Mouse (Mus musculus) lung, embryonic 14.5 days (tissue): ENCODE measurements around the gene Lrpprc. TPM values are rescaled to one million over a fixed set of nuclear protein-coding genes. Genes with fewer than 3 reads are reported as not detected.
A peak's percentile ranks its signal among the peaks of the same experiment; 100 is the strongest.

ENCODE experiments used
- ATAC-seq: fragments of 200-750 bp; cut with Nextera tagmentation; 2 replicates; pipeline ENCODE4 v1.8.0; 2017; ENCODE audit warnings: mild to moderate bottlenecking, moderate TSS enrichment, moderate library complexity; ENCODE audit not compliant: insufficient read depth
- DNase-seq: peaks from one replicate; pipeline ENCODE4 v3.0.0-alpha.2; 2015
- H3K27ac ChIP-seq: fragments of 300-500 bp; sonication (generic); 2 replicates; pipeline ENCODE4 v1.5.1; 2014; ENCODE audit warnings: low read depth, mild to moderate bottlenecking, moderate library complexity
- H3K27me3 ChIP-seq: fragments of 300-500 bp; sonication (generic); 2 replicates; pipeline ENCODE4 v1.6.1; 2014; ENCODE audit warnings: low read length, control low read depth; ENCODE audit not compliant: insufficient read depth
- H3K36me3 ChIP-seq: fragments of 300-500 bp; sonication (generic); 2 replicates; pipeline ENCODE4 v1.6.1; 2014; ENCODE audit warnings: control low read depth; ENCODE audit not compliant: insufficient read depth
- H3K4me1 ChIP-seq: fragments of 300-500 bp; sonication (generic); 2 replicates; pipeline ENCODE4 v1.6.1; 2014; ENCODE audit warnings: antibody characterized with exemption, control low read depth; ENCODE audit not compliant: insufficient read depth
- H3K4me2 ChIP-seq: fragments of 300-500 bp; sonication (generic); 2 replicates; pipeline ENCODE4 v1.6.1; 2014; ENCODE audit warnings: mild to moderate bottlenecking
- H3K4me3 ChIP-seq: fragments of 300-500 bp; sonication (generic); 2 replicates; pipeline ENCODE4 v1.5.1; 2014; ENCODE audit warnings: low read depth, low read length
- H3K9ac ChIP-seq: fragments of 300-500 bp; sonication (generic); 2 replicates; pipeline ENCODE4 v1.6.1; 2014
- H3K9me3 ChIP-seq: fragments of 300-500 bp; sonication (generic); 2 replicates; pipeline ENCODE4 v1.6.1; 2016; ENCODE audit warnings: low read depth, low read length, control low read depth
- CTCF ChIP-seq: IDR thresholded peaks from 2 replicates; pipeline ENCODE4 v1.5.1; 2016; ENCODE audit warnings: antibody characterized with exemption, low read depth
- WGBS: fragments of 180-500 bp; shearing (Covaris S2); extraction: QIAGEN DNeasy Blood & Tissue Kit; methylation state at CpG from one replicate; pipeline ENCODE4 v1.1.7; 2014; 5-methylcytosine and 5-hydroxymethylcytosine counted together
- polyA plus RNA-seq: library from polyadenylated mRNA; unstranded; fragments of >200 nt; fragmentation: Nextera tagmentation; extraction: Ambion mirVana; gene quantifications from 2 replicates; pipeline ENCODE4 v1.2.1, GENCODE M21; 2014

Gene Lrpprc
- polyA plus RNA-seq, 1 experiment from 2014 or later, result 48.6 TPM

DNA sequence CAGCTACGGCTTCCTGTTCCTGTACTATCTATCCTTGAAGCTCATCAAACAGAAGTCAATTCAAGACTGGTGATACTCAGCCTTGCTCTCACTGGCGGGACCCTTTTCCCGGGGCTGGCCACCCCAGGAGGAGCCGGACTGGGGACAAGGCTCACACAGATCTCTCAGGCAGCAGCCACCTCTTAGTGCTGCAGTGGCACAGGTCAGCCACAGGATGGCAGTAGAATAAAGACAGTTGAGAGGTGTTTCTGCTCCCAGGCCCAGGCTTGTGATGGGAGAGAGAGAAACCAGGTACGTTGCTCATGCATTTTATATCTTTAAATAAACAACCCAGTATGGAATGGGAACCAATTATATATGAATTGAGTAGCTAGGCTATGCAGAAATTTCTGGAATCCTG is 91.9 kb downstream of the Lrpprc start:
- Histone ChIP-seq H3K4me3 (no peak overlapping the region), H3K9ac (no peak overlapping the region), H3K36me3 (no peaks in the 10 kb centered on the region), H3K27me3 (no peaks in the 10 kb centered on the region), H3K9me3 (no peaks in the 10 kb centered on the region), H3K27ac (no peak overlapping the region), H3K4me1 (no peaks in the 10 kb centered on the region), H3K4me2 (no peak overlapping the region)
- DNase-seq (peak; percentile 79), ATAC-seq (no peak)
- TF ChIP-seq CTCF, result peak; percentile 91
- WGBS, result 21% methylated on average over 5 of the region's 5 CpGs

DNA sequence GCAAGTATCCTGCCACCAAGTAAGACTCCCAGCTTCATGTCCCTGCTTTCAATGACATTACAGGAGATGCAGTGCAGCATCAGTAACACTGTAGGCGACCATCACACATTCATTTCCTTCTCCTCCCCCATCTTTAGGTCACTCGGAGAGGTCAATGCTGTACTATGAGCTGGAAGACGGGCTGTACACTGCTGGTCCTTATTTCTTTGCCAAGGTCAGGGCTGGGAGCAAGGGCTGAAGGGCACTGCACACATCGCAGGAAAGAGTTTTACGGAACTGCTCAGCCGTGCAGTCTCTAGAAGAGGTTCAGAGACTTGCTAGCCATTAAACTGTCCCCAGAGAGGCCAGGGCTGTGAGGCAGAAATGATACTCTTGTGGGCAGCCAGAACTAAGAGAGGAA is 94.1 kb downstream of the Lrpprc start:
- Histone ChIP-seq H3K9me3 (no peaks in the 10 kb centered on the region), H3K36me3 (no peaks in the 10 kb centered on the region), H3K4me3 (no peak overlapping the region), H3K4me2 (no peak overlapping the region), H3K4me1 (no peaks in the 10 kb centered on the region), H3K27ac (no peak overlapping the region), H3K9ac (no peak overlapping the region), H3K27me3 (no peaks in the 10 kb centered on the region)
- TF ChIP-seq CTCF, result no peak
- WGBS, result 72% methylated on average over 6 of the region's 6 CpGs
- ATAC-seq (no peak), DNase-seq (no peak)

DNA sequence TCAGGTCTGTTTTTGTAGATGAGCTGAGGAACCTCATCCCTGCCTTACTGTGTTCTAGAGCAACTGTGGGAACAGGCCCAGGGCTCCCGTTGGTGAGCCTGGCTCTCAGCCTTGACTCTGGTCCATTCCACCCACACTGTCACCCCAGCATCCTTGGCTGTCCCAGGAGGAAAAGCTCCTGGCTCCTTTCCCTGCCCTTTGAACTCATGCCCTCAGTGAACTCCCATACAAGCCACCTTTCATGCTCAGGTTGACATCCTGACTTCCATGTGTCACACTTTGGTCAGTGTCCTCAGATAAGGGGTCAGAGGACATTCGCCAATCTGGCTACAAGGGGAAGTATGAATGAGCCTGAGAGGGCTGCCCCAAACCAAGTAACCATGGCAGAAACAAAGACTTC is 96.8 kb downstream of the Lrpprc start:
- Histone ChIP-seq H3K4me3 (no peak overlapping the region), H3K9ac (no peak overlapping the region), H3K4me1 (no peaks in the 10 kb centered on the region), H3K9me3 (no peaks in the 10 kb centered on the region), H3K27me3 (no peaks in the 10 kb centered on the region), H3K27ac (no peak overlapping the region), H3K36me3 (no peaks in the 10 kb centered on the region), H3K4me2 (no peak overlapping the region)
- DNase-seq (no peak), ATAC-seq (no peak)
- no peak for TF ChIP-seq CTCF
- WGBS, result 58% methylated on average over 2 of the region's 2 CpGs

DNA sequence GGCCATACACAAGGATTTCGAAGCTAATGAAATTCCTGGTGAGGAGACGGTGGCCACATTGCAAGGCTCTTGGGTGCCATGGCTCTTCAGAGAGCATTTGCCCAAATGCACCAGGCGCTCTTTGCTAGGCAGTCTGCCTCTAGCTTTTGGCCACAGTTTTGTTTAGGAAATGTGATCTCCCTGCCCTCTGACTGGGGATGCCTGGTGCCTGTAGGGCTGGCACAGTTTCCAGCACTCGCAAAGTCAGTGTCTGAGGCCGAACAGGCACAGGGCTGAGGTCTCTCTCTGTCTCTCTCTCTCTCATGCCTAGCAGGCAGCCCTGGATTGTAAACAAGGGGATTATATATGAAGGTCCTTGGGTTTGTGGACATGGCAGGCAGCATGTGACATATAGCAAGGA is 100.5 kb downstream of the Lrpprc start:
- no peak for ATAC-seq

DNA sequence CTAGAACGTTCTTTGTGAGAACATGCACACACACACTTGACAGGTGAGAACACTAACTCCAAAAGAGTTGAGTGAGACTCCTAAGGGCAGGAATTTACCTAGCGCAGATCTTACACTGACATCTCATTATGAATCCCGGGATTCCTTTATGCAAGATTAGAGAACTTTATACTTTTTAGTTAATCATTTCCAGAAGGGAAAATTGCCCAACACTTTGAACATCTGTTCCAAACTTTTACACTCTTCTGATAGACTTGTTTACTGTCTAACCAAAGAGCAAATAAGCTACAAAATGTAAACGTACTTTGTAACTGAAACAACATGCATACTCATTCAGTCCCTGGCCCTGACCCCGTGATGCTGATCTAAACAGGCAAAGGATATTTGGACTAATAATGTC is 101.3 kb downstream of the Lrpprc start:
- no peak for ATAC-seq

More for the DNA sequence above, 100.5 kb downstream of the Lrpprc start:
- TF ChIP-seq CTCF, result no peak
- Histone ChIP-seq H3K9ac (no peak overlapping the region), H3K4me2 (no peak overlapping the region), H3K27ac (no peak overlapping the region), H3K27me3 (no peaks in the 10 kb centered on the region), H3K4me3 (no peak overlapping the region), H3K4me1 (no peaks in the 10 kb centered on the region), H3K36me3 (no peaks in the 10 kb centered on the region), H3K9me3 (no peaks in the 10 kb centered on the region)
- DNase-seq, result no peak
- WGBS, result 71% methylated on average over 5 of the region's 5 CpGs

DNA sequence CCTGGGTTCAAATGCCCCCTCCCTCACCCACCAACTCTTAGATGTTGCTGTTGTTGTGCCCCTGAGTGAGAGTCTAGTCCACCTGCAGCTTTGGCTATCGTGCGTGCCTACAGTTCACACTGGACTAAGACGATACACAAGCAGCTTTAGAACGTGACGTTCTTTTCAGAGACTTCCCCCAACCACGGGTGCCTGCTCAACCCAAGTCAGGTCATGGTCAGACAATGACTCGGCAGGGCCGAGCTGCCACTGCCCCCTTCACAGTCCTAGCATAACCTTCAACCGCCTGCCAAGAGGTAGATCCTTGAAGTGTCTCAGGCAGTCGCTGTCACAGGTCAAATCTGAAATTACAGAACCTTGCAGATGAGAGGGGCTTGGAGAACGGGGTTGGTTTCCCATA is 101.8 kb downstream of the Lrpprc start:
- H3K27me3 ChIP-seq, result no peaks in the 10 kb centered on the region
- WGBS, result 84% methylated on average over 11 of the region's 11 CpGs
- ATAC-seq (no peak), DNase-seq (no peak)
- H3K9ac ChIP-seq, result no peak overlapping the region
- H3K9me3 ChIP-seq, result no peaks in the 10 kb centered on the region
- H3K36me3 ChIP-seq, result no peaks in the 10 kb centered on the region
- no peak overlapping the region for H3K4me2 ChIP-seq
- TF ChIP-seq CTCF, result no peak
- no peak overlapping the region for H3K27ac ChIP-seq
- H3K4me3 ChIP-seq, result no peak overlapping the region
- H3K4me1 ChIP-seq, result no peaks in the 10 kb centered on the region

More for the DNA sequence above, 101.3 kb downstream of the Lrpprc start:
- H3K4me1 ChIP-seq, result no peaks in the 10 kb centered on the region
- H3K9me3 ChIP-seq, result no peaks in the 10 kb centered on the region
- WGBS, result 53% methylated on average over 5 of the region's 5 CpGs
- H3K36me3 ChIP-seq, result no peaks in the 10 kb centered on the region
- H3K9ac ChIP-seq, result no peak overlapping the region
- DNase-seq, result no peak
- no peak overlapping the region for H3K4me3 ChIP-seq
- no peak for TF ChIP-seq CTCF
- no peaks in the 10 kb centered on the region for H3K27me3 ChIP-seq
- no peak overlapping the region for H3K4me2 ChIP-seq
- no peak overlapping the region for H3K27ac ChIP-seq

DNA sequence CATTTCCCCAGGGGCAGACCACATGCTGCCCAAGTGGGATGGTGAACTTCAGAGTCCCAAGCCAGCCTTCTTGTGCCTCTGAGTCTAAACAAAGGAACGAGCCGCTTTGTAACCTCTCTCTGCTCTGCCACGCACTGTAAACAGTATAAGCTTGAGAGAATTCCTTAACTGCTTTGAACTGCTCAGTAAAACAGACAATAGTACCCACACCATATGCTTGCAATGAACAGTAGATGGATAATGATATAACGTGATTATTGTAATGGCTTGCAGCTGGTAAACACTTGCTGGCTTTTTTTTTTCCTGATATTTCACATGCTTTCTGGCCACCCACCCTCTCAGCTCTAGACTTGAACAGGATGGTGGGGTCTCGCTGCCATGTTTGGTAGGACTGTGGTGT is 102.6 kb downstream of the Lrpprc start:
- TF ChIP-seq CTCF, result no peak
- no peak overlapping the region for H3K4me2 ChIP-seq
- no peaks in the 10 kb centered on the region for H3K4me1 ChIP-seq
- no peak overlapping the region for H3K4me3 ChIP-seq
- H3K27ac ChIP-seq, result no peak overlapping the region
- no peaks in the 10 kb centered on the region for H3K36me3 ChIP-seq
- DNase-seq (no peak), ATAC-seq (no peak)
- no peaks in the 10 kb centered on the region for H3K9me3 ChIP-seq
- WGBS, result 38% methylated on average over 5 of the region's 5 CpGs
- H3K9ac ChIP-seq, result no peak overlapping the region
- no peaks in the 10 kb centered on the region for H3K27me3 ChIP-seq

DNA sequence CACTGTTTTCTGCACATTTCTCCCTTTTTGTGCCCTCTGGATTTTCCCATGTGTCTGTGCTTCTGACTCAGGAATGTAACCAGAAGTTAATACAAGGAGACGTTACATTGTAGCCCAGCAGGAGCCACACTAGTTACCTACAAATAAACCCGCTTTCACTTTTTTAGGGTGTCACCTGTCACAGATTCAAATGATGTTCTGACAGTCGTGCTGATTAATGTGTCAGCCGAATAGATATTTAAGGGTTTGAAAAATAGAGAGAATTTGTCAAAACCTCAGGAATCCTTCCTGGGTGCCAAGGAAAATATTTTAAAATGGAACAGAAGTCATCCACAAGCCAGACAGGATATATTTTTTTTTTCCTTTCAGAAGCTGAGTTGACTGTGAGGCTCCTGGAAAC is 105.3 kb downstream of the Lrpprc start:
- TF ChIP-seq CTCF, result no peak
- H3K4me2 ChIP-seq, result no peak overlapping the region
- ATAC-seq (no peak), DNase-seq (no peak)
- H3K4me1 ChIP-seq, result no peaks in the 10 kb centered on the region
- no peak overlapping the region for H3K9ac ChIP-seq
- no peaks in the 10 kb centered on the region for H3K36me3 ChIP-seq
- WGBS, result 70% methylated on average over 4 of the region's 4 CpGs
- no peak overlapping the region for H3K27ac ChIP-seq
- H3K4me3 ChIP-seq, result no peak overlapping the region
- H3K9me3 ChIP-seq, result no peaks in the 10 kb centered on the region
- H3K27me3 ChIP-seq, result no peaks in the 10 kb centered on the region
